Mouse (Mus musculus): Measurements from ENCODE around the gene Cenpx. TPM values are rescaled to one million over a fixed set of nuclear protein-coding genes. Genes with fewer than 3 reads are reported as not detected.
"Not testable (repeated sequence)": the region's sequence is repeated elsewhere in the genome, so short reads cannot be mapped to it uniquely, and the experiment has no call there.

The Cenpx gene
- total RNA-seq, 1 experiment from 2014 or later: 41.9 TPM

DNA sequence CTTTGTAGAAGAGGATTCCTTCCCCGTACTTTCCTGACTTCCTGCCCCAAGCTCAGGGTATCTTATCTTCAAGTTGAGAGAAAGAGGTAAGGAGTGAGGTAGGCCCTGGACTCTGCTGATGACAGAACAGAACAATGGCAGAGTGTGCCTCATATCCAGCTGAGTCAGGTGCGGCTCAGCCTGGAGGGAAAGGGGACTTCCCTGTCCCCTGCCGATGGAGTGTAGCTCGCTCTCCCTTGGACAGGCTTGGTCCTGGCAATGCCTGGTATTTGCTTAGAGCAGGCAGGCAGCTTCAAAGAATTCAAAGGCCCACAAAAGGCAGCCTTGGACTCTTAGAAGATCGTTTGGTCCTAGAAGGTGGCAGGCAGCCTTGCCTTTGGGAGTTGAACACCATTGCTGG, 7.4 kb downstream of the Cenpx start:
- ATAC-seq (replicated peaks; ENCODE audit: insufficient number of reproducible peaks, low FRiP score, low TSS enrichment, poor library complexity, severe bottlenecking): no peak

- no peak for ATAC-seq (replicated peaks; ENCODE audit: insufficient number of reproducible peaks, low FRiP score, low TSS enrichment, poor library complexity, severe bottlenecking)
These were observed 8.8 kb downstream of the Cenpx start for GRCm38 (mm10) chr11:120704486-120705325.

GRCm38 (mm10) chr11:120703696-120704454, 9.7 kb downstream of the Cenpx start:
- no peak for ATAC-seq (replicated peaks; ENCODE audit: insufficient number of reproducible peaks, low FRiP score, low TSS enrichment, poor library complexity, severe bottlenecking)

- ATAC-seq (replicated peaks; ENCODE audit: insufficient number of reproducible peaks, low FRiP score, low TSS enrichment, poor library complexity, severe bottlenecking): no peak
These were observed 15.8 kb downstream of the Cenpx start for GRCm38 (mm10) chr11:120697741-120698140.

GRCm38 (mm10) chr11:120696568-120696967, 17.0 kb downstream of the Cenpx start:
- no peak for ATAC-seq (replicated peaks; ENCODE audit: insufficient number of reproducible peaks, low FRiP score, low TSS enrichment, poor library complexity, severe bottlenecking)

DNA sequence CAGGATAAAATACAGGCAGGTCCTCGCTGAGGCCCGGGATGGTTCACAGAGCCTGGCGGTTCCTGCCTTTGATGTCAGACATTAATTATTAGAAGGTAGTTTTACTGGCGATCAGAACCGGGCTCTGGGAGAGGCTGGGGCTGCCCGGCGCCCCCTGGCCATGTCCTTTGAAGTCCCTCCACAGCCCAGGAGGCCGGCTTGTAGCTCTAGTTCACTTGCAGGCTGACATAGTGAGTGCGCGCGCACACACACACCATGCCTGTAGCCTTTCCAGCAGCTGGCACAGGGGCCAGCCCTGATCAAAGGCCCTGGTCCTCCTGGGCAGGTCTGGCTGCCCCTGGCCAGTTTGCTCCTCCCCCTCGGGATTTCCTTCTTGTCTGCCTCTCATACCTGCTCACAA, 17.9 kb downstream of the Cenpx start:
- ATAC-seq (replicated peaks; ENCODE audit: insufficient number of reproducible peaks, low FRiP score, low TSS enrichment, poor library complexity, severe bottlenecking): no peak

- ATAC-seq (replicated peaks; ENCODE audit: insufficient number of reproducible peaks, low FRiP score, low TSS enrichment, poor library complexity, severe bottlenecking): no peak
These were observed 18.4 kb downstream of the Cenpx start for GRCm38 (mm10) chr11:120695184-120695583.

DNA sequence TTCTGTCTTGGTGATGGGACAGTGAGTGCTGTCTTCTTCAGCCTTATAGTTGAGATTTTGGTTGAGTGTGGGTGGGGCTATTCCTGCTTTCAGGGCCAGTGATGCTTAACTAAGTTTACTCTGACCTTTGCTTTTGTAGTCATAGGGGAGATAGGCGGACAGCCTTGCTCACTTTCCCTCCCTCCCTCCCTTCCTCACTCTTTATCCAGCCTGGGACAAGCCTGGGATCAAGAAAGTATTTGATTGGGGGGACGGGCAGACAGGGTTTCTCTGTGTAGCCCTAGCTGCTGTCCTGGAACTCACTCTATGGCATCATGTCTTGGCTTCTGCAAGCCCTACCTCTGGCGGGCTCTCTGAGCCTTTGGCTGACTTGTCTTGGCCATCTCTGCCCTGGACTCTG, 20.1 kb downstream of the Cenpx start:
- no peak for ATAC-seq (replicated peaks; ENCODE audit: insufficient number of reproducible peaks, low FRiP score, low TSS enrichment, poor library complexity, severe bottlenecking)

- no peak for ATAC-seq (replicated peaks; ENCODE audit: insufficient number of reproducible peaks, low FRiP score, low TSS enrichment, poor library complexity, severe bottlenecking)
These were observed 21.0 kb downstream of the Cenpx start for GRCm38 (mm10) chr11:120692471-120693011.

- no peak for ATAC-seq (replicated peaks; ENCODE audit: insufficient number of reproducible peaks, low FRiP score, low TSS enrichment, poor library complexity, severe bottlenecking)
These were observed 24.2 kb downstream of the Cenpx start for GRCm38 (mm10) chr11:120689365-120689764.

DNA sequence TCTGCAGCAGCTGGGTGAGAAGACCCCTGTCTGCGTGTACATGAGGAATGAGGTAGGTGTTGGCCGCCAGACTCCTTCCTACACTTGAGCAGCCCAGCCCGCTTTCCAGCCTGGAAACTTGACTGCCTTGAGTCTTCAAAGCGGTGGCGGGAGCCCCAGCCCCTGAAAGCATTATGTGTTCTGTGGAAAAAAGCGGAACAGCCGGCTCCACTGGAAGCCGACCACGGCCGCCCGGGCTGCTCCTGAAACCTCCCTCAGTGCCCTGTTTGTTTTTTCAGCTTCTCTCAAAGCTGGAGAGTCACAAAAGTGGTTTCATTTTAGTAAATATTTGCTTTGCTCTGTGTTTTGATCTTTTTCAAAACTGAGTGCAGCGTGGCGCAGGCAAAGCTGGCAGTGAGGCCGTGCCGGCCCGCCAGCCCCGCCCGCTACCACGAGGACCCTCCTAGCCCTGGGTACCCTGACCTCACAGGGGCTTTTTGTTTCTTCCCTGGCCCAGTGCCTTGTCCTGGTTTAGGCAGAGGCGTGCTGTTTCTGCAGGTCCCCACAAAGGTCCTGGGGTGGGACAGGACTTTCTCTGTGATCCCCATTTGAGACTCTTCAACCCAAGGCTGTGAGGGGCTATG, 26.8 kb downstream of the Cenpx start:
- ATAC-seq (replicated peaks; ENCODE audit: insufficient number of reproducible peaks, low FRiP score, low TSS enrichment, poor library complexity, severe bottlenecking): no peak

- ATAC-seq (replicated peaks; ENCODE audit: insufficient number of reproducible peaks, low FRiP score, low TSS enrichment, poor library complexity, severe bottlenecking): no peak
These were observed 28.9 kb downstream of the Cenpx start for GRCm38 (mm10) chr11:120684660-120685059.

GRCm38 (mm10) chr11:120684086-120684485, 29.5 kb downstream of the Cenpx start:
- no peak for ATAC-seq (replicated peaks; ENCODE audit: insufficient number of reproducible peaks, low FRiP score, low TSS enrichment, poor library complexity, severe bottlenecking)

- ATAC-seq (replicated peaks; ENCODE audit: insufficient number of reproducible peaks, low FRiP score, low TSS enrichment, poor library complexity, severe bottlenecking): no peak
These were observed 30.0 kb downstream of the Cenpx start for GRCm38 (mm10) chr11:120683536-120683935.

- ATAC-seq (replicated peaks; ENCODE audit: insufficient number of reproducible peaks, low FRiP score, low TSS enrichment, poor library complexity, severe bottlenecking): no peak
These were observed 30.9 kb downstream of the Cenpx start for GRCm38 (mm10) chr11:120682683-120683082.

DNA sequence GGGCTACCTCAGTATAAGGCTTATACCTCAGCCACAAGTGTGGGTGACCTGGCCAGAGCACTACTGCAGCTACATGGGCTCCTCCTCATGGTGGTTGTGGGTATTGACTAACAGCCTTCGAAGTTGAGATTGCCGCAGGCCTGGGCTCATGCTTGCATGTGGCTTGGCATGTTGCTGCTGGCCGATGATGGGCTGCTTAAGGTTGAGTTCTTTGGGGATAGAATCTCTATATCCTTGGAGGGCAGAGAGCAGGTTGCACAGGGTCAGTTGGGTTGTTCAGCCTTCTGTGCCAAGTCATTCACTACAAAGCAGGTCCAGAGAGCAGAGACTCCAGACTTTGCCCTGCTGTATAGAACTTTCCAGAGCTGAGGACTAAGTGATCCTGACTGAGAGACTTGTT, 33.6 kb downstream of the Cenpx start:
- peak; percentile 48; the same call in 1 of the 2 replicates for ATAC-seq (replicated peaks; ENCODE audit: insufficient number of reproducible peaks, low FRiP score, low TSS enrichment, poor library complexity, severe bottlenecking)

DNA sequence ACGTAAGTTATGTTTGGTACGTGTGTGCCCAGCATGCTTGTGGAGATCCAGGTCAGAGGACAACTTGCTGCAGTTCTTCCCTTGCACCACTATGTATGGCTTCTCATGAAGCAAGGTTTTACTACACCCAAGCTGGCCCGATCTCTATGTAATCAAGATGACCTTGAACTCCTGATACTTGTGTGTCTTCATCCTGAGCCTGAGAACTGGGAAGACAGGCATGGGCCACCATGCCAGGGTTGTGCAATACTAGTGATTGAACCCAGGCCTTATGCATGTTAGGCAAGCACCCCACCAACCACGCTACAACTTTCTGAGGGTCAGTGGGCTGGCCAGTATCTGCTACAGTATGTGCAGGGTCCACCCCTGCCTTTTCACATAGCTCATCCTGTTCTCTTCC, 36.6 kb downstream of the Cenpx start:
- no peak for ATAC-seq (replicated peaks; ENCODE audit: insufficient number of reproducible peaks, low FRiP score, low TSS enrichment, poor library complexity, severe bottlenecking)

- ATAC-seq (replicated peaks; ENCODE audit: insufficient number of reproducible peaks, low FRiP score, low TSS enrichment, poor library complexity, severe bottlenecking): not testable (repeated sequence)
These were observed 37.7 kb downstream of the Cenpx start for GRCm38 (mm10) chr11:120675875-120676274.

DNA sequence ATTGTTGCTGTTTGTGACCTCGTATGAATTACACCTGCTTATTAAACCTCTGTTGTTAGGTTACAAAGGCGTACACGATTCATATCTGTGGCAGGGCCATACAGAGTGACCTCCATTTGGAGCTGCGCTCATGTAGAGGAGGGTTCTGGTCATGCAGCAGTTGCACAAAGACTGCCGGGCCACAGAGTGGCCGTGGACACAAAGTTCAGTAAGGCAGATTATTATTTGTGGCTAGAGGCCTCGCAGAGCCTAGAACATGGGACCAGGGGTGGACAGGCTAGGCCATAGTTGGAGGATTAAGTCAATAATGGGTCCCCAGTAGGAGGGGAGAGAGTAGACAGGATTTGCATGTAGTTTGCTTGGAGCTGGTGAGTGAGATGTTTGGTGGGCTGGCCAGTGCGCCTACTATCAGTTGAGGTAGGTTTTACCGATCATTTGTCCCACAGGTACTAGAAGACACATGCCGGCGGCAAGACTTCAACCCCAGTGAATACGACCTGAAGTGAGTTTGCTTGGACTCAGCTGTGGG, 39.9 kb downstream of the Cenpx start:
- peak; percentile 3; the same call in 1 of the 2 replicates for ATAC-seq (replicated peaks; ENCODE audit: insufficient number of reproducible peaks, low FRiP score, low TSS enrichment, poor library complexity, severe bottlenecking)

Measured in monocyte, adult 5-6 weeks (primary cell).